Mouse (Mus musculus): ENCODE data around the gene Tchp.

DNA sequence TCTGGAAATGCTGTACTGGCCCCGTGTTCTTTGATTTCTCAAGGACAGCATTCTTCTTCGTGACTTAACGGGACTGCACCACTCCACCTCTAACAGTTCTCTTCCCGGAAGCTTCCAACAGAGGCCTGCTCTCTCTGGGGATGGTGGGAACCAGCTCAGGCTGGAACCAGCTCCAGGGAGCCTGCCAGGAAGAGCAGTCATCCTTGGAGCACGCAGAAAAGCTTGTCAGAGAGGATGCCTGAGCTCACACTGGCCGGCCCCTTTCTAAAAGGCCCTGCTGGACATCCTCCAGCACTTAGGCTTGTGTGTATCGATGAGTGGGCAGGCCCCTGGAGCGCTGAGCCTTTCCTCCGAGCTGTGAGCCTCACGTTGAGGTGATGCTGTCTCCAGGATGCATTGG lies 20.6 kb downstream of the Tchp start:
- TF ChIP-seq EP300 (optimal IDR thresholded peaks at IDR 0.05) (no peak), CTCF (IDR thresholded peaks at IDR 0.05; ENCODE audit: low read depth) (no peak)

Measured in stomach, postnatal 0 days (tissue).